In the genomic region with DNA sequence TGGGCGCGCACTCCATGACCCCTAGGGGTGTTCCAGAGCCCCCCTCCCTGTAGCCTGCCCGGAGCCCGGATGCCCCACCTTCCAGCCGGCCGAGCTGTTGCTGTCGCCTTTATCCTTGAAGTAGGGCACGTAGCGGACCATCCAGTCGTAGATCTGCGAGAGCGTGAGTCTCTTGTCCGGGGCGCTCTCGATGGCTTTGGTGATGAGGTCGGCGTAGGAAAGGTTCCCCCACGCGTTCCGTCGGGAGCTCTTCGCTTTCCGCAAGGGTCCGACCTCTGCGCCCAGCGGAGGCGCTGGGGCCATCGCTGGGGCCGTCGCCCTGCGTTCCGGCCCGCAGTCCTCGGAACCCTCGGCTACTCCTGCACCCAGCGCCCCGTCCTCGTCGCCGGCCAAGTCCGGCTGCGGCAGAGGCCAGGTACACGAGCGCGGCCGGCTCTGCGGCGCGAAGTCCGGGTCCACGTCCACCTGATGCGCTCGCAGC, we compare ENCODE assay signal across 8 mouse cellular contexts. TPM values are rescaled to one million over a fixed set of nuclear protein-coding genes. Genes with fewer than 3 reads are reported as not detected.
DNase-seq lines count a peak whose midpoint lies in the region; ATAC-seq and TF ChIP-seq lines count a peak whose summit lies in the region.

No protein-coding gene starts in this region.

- intact Hi-C loops in left cerebral cortex, postnatal 4 days (cut with DNase I) = loop anchor here (5.0 kb wide), 1 partner anchor 54 kb away; no protein-coding TSS in a partner anchor

- WGBS in embryonic facial prominence, embryonic 12.5 days = under 1% methylated on average over 49 of the region's 53 CpGs
- WGBS in kidney, embryonic 15.5 days = under 1% methylated on average over 53 of the region's 53 CpGs
- WGBS in midbrain, embryonic 13.5 days = under 1% methylated on average over 49 of the region's 53 CpGs

- H3K4me2 ChIP-seq in embryonic facial prominence, embryonic 12.5 days (replicated peaks) = peak overlapping the region; percentile 99
- peak overlapping the region; percentile 100 for H3K4me2 ChIP-seq in kidney, embryonic 15.5 days
- H3K4me2 ChIP-seq in midbrain, embryonic 13.5 days (replicated peaks) = peak overlapping the region; percentile 98

- no peak overlapping the region for H3K27ac ChIP-seq in embryonic facial prominence, embryonic 12.5 days
- no peak overlapping the region for H3K27ac ChIP-seq in kidney, embryonic 15.5 days
- H3K27ac ChIP-seq in midbrain, embryonic 13.5 days = peak overlapping the region; percentile 80

- ATAC-seq in erythroblast, adult 5-6 weeks (replicated peaks; ENCODE audit: low FRiP score, poor library complexity, severe bottlenecking) = no peak
- 0 out of 2 replicates have a peak, but pooled peaks have one; percentile 3 for ATAC-seq in embryonic facial prominence, embryonic 12.5 days (ENCODE audit: insufficient number of reproducible peaks, insufficient read depth, low FRiP score, low TSS enrichment)
- ATAC-seq in kidney, embryonic 15.5 days (replicated peaks; ENCODE audit: low FRiP score) = no peak; the same call in 1 of the 2 replicates
- no peak for ATAC-seq in midbrain, embryonic 13.5 days
- no peak for ATAC-seq in megakaryocyte-erythroid progenitor cell, adult 5-6 weeks (replicated peaks; ENCODE audit: low FRiP score, low TSS enrichment, poor library complexity, severe bottlenecking)

- H3K36me3 ChIP-seq in erythroblast, embryonic 14.5 days (ENCODE audit: control insufficient read depth) = no peaks in the 10 kb centered on the region
- no peaks in the 10 kb centered on the region for H3K36me3 ChIP-seq in E14TG2a.4 (ENCODE audit: insufficient read depth, low read length)
- no peaks in the 10 kb centered on the region for H3K36me3 ChIP-seq in embryonic facial prominence, embryonic 12.5 days
- no peaks in the 10 kb centered on the region for H3K36me3 ChIP-seq in kidney, embryonic 15.5 days
- H3K36me3 ChIP-seq in midbrain, embryonic 13.5 days = no peaks in the 10 kb centered on the region

- no peak for DNase-seq in left cerebral cortex, postnatal 4 days

- H3K4me3 ChIP-seq in erythroblast, embryonic 14.5 days (replicated peaks) = peak overlapping the region; percentile 56
- H3K4me3 ChIP-seq in E14TG2a.4 (replicated peaks; ENCODE audit: low read length) = peak overlapping the region; percentile 89
- H3K4me3 ChIP-seq in embryonic facial prominence, embryonic 12.5 days = peak overlapping the region; percentile 55
- peak overlapping the region; percentile 66 for H3K4me3 ChIP-seq in kidney, embryonic 15.5 days (replicated peaks)
- peak overlapping the region; percentile 80 for H3K4me3 ChIP-seq in midbrain, embryonic 13.5 days (replicated peaks)

- H3K9ac ChIP-seq in embryonic facial prominence, embryonic 12.5 days = peak overlapping the region; percentile 50
- peak overlapping the region; percentile 65 for H3K9ac ChIP-seq in kidney, embryonic 15.5 days
- H3K9ac ChIP-seq in midbrain, embryonic 13.5 days (replicated peaks) = peak overlapping the region; percentile 90

- no peak for TF ChIP-seq CTCF in E14TG2a.4 (conservative IDR thresholded peaks at IDR 0.05; ENCODE audit: low read length)

- peaks cover 76% of the 10 kb centered on the region for H3K27me3 ChIP-seq in erythroblast, embryonic 14.5 days (ENCODE audit: control insufficient read depth)
- H3K27me3 ChIP-seq in E14TG2a.4 (ENCODE audit: insufficient read depth, low read length) = peaks cover 70% of the 10 kb centered on the region
- peaks cover 62% of the 10 kb centered on the region for H3K27me3 ChIP-seq in embryonic facial prominence, embryonic 12.5 days
- H3K27me3 ChIP-seq in kidney, embryonic 15.5 days = peaks cover 71% of the 10 kb centered on the region
- peaks cover 51% of the 10 kb centered on the region for H3K27me3 ChIP-seq in midbrain, embryonic 13.5 days

- H3K4me1 ChIP-seq in erythroblast, embryonic 14.5 days (ENCODE audit: control insufficient read depth) = peaks cover 15% of the 10 kb centered on the region
- H3K4me1 ChIP-seq in E14TG2a.4 (replicated peaks; ENCODE audit: low read depth, low read length) = peaks cover 57% of the 10 kb centered on the region
- H3K4me1 ChIP-seq in embryonic facial prominence, embryonic 12.5 days = peaks cover 30% of the 10 kb centered on the region
- peaks cover 53% of the 10 kb centered on the region for H3K4me1 ChIP-seq in kidney, embryonic 15.5 days
- peaks cover 63% of the 10 kb centered on the region for H3K4me1 ChIP-seq in midbrain, embryonic 13.5 days (replicated peaks)

- H3K9me3 ChIP-seq in erythroblast, embryonic 14.5 days (ENCODE audit: control insufficient read depth, low read length) = peaks cover 8% of the 10 kb centered on the region
- H3K9me3 ChIP-seq in E14TG2a.4 (ENCODE audit: low read length) = no peaks in the 10 kb centered on the region
- no peaks in the 10 kb centered on the region for H3K9me3 ChIP-seq in embryonic facial prominence, embryonic 12.5 days
- no peaks in the 10 kb centered on the region for H3K9me3 ChIP-seq in kidney, embryonic 15.5 days (replicated peaks)
- no peaks in the 10 kb centered on the region for H3K9me3 ChIP-seq in midbrain, embryonic 13.5 days

RNA-seq across cellular contexts. Expression of a gene that starts 0.3 kb away (rescaled TPM):
- not detected in 2 replicates for polyA plus RNA-seq in erythroblast, embryonic 14.5 days (2012)
- not detected in 2 replicates for total RNA-seq in erythroblast, adult 5-6 weeks (2015; ENCODE audit: low replicate concordance)
- not detected in 2 replicates for total RNA-seq in erythroblast, adult 5-6 weeks (2017; ENCODE audit: low replicate concordance)
- 0.46 and 0.47 TPM in 2 replicates for polyA plus RNA-seq in embryonic facial prominence, embryonic 12.5 days (2016; fragmentation: Nextera tagmentation; extraction: Ambion mirVana)
- polyA plus RNA-seq in kidney, embryonic 15.5 days (2015; fragmentation: Nextera tagmentation; extraction: Ambion mirVana) = 0.13 and 0.14 TPM in 2 replicates
- 0.69 and 0.77 TPM in 2 replicates for polyA plus RNA-seq in midbrain, embryonic 13.5 days (2015; fragmentation: Nextera tagmentation; extraction: Ambion mirVana)
- not detected in 2 replicates for total RNA-seq in megakaryocyte-erythroid progenitor cell, adult 5-6 weeks (2014; fragmentation: Nextera tagmentation)
- total RNA-seq in megakaryocyte-erythroid progenitor cell, adult 5-6 weeks (2017) = 0.27 TPM in 1 of 2 replicates, not detected in the other
- 10 to 100 TPM; 45.7 to 46.8 TPM for total RNA-seq in left cerebral cortex, postnatal 4 days (2021)
